Mouse (Mus musculus) c-Kit-positive CD71-positive TER-119-positive erythroid progenitor cells, embryonic 14.5 days (primary cell): ENCODE results near the gene Slc22a22.
"Not testable (repeated sequence)": the region's sequence is repeated elsewhere in the genome, so short reads cannot be mapped to it uniquely, and the experiment has no call there.

Experiments used
- DNase-seq: peaks from one replicate; pipeline ENCODE4 v3.0.0-alpha.2; 2013; ENCODE audit warnings: low spot score

Gene Slc22a22

GRCm38 (mm10) chr15:57380381-57380780 is 97.0 kb downstream of the Slc22a22 start:
- no peak for DNase-seq

DNA sequence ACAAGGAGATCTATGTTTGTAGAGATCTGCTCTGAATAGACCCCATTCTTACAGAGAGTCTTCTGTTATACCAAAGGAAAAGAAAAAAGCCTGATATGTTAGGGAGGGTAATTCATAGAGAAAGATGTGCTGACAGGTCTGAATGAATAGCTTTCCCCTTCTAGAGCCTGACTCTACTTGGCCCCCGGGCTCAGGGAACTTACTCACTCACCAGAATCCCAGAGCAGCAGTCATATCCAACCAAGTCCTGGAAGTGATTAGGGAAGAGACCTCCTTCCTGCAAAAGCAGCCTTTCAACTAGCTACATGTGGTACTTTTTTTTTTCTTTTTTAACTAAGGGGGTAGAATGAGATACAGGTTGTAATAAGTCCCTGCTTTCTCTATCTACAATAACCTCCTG is 111.0 kb downstream of the Slc22a22 start:
- no peak for DNase-seq

DNA sequence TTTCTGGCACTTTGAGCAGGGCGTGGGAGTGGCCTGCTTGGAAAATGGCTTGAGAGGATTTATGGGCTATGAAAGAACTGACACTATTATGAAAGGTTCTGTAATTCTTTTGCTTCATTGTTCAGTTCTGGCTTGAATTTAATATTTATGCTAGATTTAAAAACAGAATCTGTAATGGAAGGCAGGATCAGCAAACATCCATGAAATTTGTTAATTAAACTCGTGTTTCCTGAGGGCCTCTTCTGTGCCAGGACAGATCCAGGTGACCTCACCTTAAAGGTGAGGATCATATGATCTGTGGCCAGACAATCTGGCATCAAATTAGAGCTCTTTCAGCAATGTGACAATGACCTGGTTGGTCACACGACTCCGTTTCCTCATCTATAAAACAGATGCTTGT is 122.1 kb downstream of the Slc22a22 start:
- DNase-seq = no peak

DNA sequence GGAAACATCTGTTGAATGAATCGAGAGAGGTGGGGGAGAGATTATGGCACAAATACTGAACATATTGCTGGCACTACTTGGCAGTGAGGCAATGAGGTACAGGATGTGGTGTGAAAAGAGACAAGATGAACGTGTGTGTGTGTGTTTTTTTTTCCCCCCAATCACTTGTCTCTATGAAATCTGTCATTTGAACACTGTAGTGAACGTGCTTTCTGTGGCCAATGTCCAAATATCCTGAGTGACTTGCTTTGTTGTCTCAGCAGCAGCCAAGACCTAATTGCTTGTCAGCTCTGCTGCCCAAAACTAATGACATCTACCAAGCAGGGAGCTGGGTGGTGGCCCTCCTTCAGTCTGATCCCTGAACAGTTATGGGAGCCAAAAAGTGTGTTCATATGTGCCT is 136.9 kb downstream of the Slc22a22 start:
- no peak for DNase-seq

DNA sequence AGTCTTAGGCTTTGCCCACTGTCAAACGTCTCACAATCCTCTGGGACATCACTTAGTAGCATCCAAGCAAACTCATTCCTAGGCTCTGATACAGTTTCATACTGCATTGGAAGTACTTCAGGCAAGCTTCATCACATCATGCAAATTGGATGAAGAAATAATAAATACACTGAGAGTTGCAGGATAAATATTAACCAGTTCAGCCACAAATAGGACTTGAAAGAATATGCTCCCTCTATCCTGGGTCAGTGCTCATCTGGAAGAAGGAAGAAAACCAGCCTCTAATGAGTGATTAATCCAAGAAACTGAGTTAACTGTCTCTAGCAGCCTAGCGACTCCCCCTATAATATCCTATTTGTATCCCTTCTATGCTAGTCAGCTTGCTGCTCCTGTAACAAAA is 146.1 kb downstream of the Slc22a22 start:
- no peak for DNase-seq

GRCm38 (mm10) chr15:57318001-57318400 is 159.4 kb downstream of the Slc22a22 start:
- no peak for DNase-seq

DNA sequence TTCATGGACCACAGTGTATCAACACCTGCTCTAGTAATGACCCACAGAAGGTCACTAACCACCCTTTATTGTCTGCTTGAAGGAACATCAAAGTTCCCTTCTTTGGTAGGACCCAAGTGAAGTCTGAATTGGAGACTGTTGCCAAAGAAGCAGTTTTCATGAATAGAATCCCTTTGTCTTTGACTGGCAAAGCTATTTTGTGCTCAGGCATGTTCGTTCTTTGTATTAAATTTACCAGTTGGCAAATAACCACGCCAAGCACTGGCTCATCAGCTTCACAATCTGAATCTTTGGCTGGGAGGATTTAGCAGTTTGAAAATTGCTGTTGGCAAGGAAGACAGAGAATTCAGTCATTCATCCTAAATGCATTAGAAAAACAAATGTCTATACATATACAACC is 160.9 kb downstream of the Slc22a22 start:
- no peak for DNase-seq

GRCm38 (mm10) chr15:57302710-57303109 is 174.7 kb downstream of the Slc22a22 start:
- DNase-seq = no peak

GRCm38 (mm10) chr15:57278505-57278904 is 198.9 kb downstream of the Slc22a22 start:
- no peak for DNase-seq

DNA sequence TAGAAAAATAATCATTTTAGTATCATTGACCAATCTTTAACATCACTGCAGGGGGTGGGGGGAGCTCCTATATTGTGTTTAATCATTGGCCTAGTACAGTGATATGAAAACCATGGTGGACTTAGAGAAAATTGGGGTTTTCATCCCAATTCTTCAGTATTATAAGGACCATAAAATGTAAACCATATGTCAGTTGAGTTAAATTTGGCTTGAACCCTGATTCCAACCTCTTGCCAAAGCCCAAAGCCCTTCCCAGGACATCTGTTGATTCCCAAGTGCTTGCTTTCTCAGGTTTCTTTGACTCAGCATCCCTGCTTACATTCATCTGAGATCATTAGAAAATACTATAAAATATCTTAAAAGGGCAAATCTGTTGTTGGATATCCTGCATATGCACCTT is 201.0 kb downstream of the Slc22a22 start:
- no peak for DNase-seq

- not testable (repeated sequence) for DNase-seq
Observed at GRCm38 (mm10) chr15:57240061-57240460, 237.4 kb downstream of the Slc22a22 start.

- no peak for DNase-seq
Observed at GRCm38 (mm10) chr15:57230439-57230838, 247.0 kb downstream of the Slc22a22 start.

DNA sequence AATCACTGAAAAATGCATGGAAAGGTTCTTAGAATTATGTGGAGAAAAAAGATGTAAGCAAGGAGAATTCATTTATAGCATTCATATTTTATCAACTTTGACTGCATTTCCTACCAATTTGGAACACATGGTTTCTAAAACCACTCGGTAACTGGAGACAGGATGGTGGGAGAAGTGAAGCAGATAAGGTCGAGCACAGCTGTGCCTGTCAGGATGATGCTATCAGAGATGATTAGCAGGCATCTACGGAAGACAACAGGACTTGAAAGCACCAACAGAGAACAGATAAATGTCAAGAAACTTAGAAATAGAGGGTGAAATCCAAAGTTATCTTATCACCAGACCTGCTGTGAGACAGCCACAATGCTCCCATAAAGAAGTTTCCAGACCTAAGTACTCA is 272.1 kb downstream of the Slc22a22 start:
- DNase-seq = no peak

GRCm38 (mm10) chr15:57204444-57204930 is 272.9 kb downstream of the Slc22a22 start:
- DNase-seq = no peak
